Mouse (Mus musculus) forebrain, postnatal 0 days (tissue): ENCODE measurements at regions not wholly inside any gene's neighbourhood (a gene's known extent, or its start where the extent isn't known, plus 50 kb on each side); places are given as distances from the start of the nearest gene placed in this dataset.

Experiments used
- ATAC-seq: fragments of 200-750 bp; cut with Nextera tagmentation; 2 replicates; pipeline ENCODE4 v1.8.0; 2017; ENCODE audit warnings: mild to moderate bottlenecking, moderate library complexity
- DNase-seq: peaks from one replicate; pipeline ENCODE4 v3.0.0-alpha.2; 2015
- H3K27ac ChIP-seq: fragments of 300-500 bp; sonication (generic); 2 replicates; pipeline ENCODE4 v1.5.1; 2014; ENCODE audit warnings: low read depth, mild to moderate bottlenecking, antibody characterized with exemption, low read length, moderate library complexity, mixed read lengths
- H3K27me3 ChIP-seq: fragments of 300-500 bp; sonication (generic); 2 replicates; pipeline ENCODE4 v1.6.1; 2014; ENCODE audit warnings: mild to moderate bottlenecking, low read length, mixed read lengths; ENCODE audit not compliant: insufficient read depth
- H3K36me3 ChIP-seq: fragments of 300-500 bp; sonication (generic); 2 replicates; pipeline ENCODE4 v1.6.1; 2014; ENCODE audit warnings: mild to moderate bottlenecking, moderate library complexity; ENCODE audit not compliant: insufficient read depth
- H3K4me1 ChIP-seq: fragments of 300-500 bp; sonication (generic); 2 replicates; pipeline ENCODE4 v1.6.1; 2014; ENCODE audit warnings: antibody characterized with exemption; ENCODE audit not compliant: insufficient read depth
- H3K4me2 ChIP-seq: fragments of 300-500 bp; sonication (generic); 2 replicates; pipeline ENCODE4 v1.6.1; 2014; ENCODE audit warnings: low read depth, mild to moderate bottlenecking, moderate library complexity
- H3K4me3 ChIP-seq: fragments of 300-500 bp; sonication (generic); 2 replicates; pipeline ENCODE4 v1.5.1; 2014; ENCODE audit warnings: low read depth, low read length, mixed read lengths
- H3K9ac ChIP-seq: fragments of 300-500 bp; sonication (generic); 2 replicates; pipeline ENCODE4 v1.6.1; 2014; ENCODE audit warnings: mild to moderate bottlenecking
- H3K9me3 ChIP-seq: fragments of 300-500 bp; sonication (generic); 2 replicates; pipeline ENCODE4 v1.6.1; 2016; ENCODE audit warnings: low read length
- CTCF ChIP-seq: sonication (generic); IDR thresholded peaks from 2 replicates; pipeline ENCODE4 v1.5.1; 2016; ENCODE audit warnings: antibody characterized with exemption, control low read depth, low read depth
- WGBS: fragments of 180-500 bp; shearing (Covaris S2); extraction: QIAGEN DNeasy Blood & Tissue Kit; methylation state at CpG from one replicate; pipeline ENCODE4 v1.1.7; 2014; 5-methylcytosine and 5-hydroxymethylcytosine counted together

- no peak for ATAC-seq
- H3K9ac ChIP-seq, result 0 out of 2 replicates have a peak overlapping the region, but pooled peaks have one; percentile 18
- H3K27me3 ChIP-seq, result no peaks in the 10 kb centered on the region
- H3K4me3 ChIP-seq, result no peak overlapping the region
- no peak for TF ChIP-seq CTCF
- H3K4me2 ChIP-seq, result no peak overlapping the region
- H3K27ac ChIP-seq, result peak overlapping the region; percentile 29; the same call in 1 of the 2 replicates
- 38% methylated on average over 12 of the region's 12 CpGs for WGBS
- no peaks in the 10 kb centered on the region for H3K36me3 ChIP-seq
- no peak for DNase-seq
- no peaks in the 10 kb centered on the region for H3K9me3 ChIP-seq
- H3K4me1 ChIP-seq, result peaks cover 16% of the 10 kb centered on the region
These were observed 181.5 kb upstream of the Jmjd1c start for GRCm38 (mm10) chr10:66914288-66914975.

- 80% methylated on average over 10 of the region's 10 CpGs for WGBS
- H3K36me3 ChIP-seq, result no peaks in the 10 kb centered on the region
- TF ChIP-seq CTCF, result no peak
These were observed 180.1 kb upstream of the Jmjd1c start for GRCm38 (mm10) chr10:66915801-66916200.

GRCm38 (mm10) chr10:66917725-66918124 is 178.2 kb upstream of the Jmjd1c start:
- WGBS, result 74% methylated on average over 2 of the region's 2 CpGs
- Histone ChIP-seq H3K9me3 (no peaks in the 10 kb centered on the region), H3K4me1 (peaks cover 43% of the 10 kb centered on the region), H3K4me3 (no peak overlapping the region), H3K9ac (no peak overlapping the region), H3K27ac (no peak overlapping the region), H3K27me3 (no peaks in the 10 kb centered on the region), H3K4me2 (no peak overlapping the region), H3K36me3 (no peaks in the 10 kb centered on the region)
- DNase-seq (no peak), ATAC-seq (no peak)
- no peak for TF ChIP-seq CTCF

More at GRCm38 (mm10) chr10:66915801-66916200, 180.1 kb upstream of the Jmjd1c start:
- Histone ChIP-seq H3K27ac (no peak overlapping the region), H3K4me1 (peaks cover 25% of the 10 kb centered on the region), H3K9ac (no peak overlapping the region), H3K4me2 (no peak overlapping the region), H3K27me3 (no peaks in the 10 kb centered on the region), H3K9me3 (no peaks in the 10 kb centered on the region), H3K4me3 (no peak overlapping the region)
- no peak for ATAC-seq
- DNase-seq, result no peak

- H3K27ac ChIP-seq, result no peak overlapping the region
- no peak overlapping the region for H3K4me3 ChIP-seq
- no peak for DNase-seq
- no peak overlapping the region for H3K4me2 ChIP-seq
- 91% methylated on average over 2 of the region's 2 CpGs for WGBS
- H3K9ac ChIP-seq, result no peak overlapping the region
- H3K9me3 ChIP-seq, result no peaks in the 10 kb centered on the region
- no peaks in the 10 kb centered on the region for H3K27me3 ChIP-seq
- TF ChIP-seq CTCF, result no peak
- H3K36me3 ChIP-seq, result no peaks in the 10 kb centered on the region
- peaks cover 36% of the 10 kb centered on the region for H3K4me1 ChIP-seq
- no peak for ATAC-seq
These were observed 177.2 kb upstream of the Jmjd1c start for GRCm38 (mm10) chr10:66918713-66919112.

- Histone ChIP-seq H3K4me1 (peaks cover 32% of the 10 kb centered on the region), H3K9me3 (no peaks in the 10 kb centered on the region), H3K4me2 (peak overlapping the region; percentile 43), H3K27me3 (no peaks in the 10 kb centered on the region), H3K36me3 (no peaks in the 10 kb centered on the region), H3K4me3 (peak overlapping the region; percentile 15; the same call in 1 of the 2 replicates), H3K27ac (peak overlapping the region; percentile 93), H3K9ac (peak overlapping the region; percentile 23)
- peak; percentile 93 for DNase-seq
- ATAC-seq, result peak; percentile 66
- WGBS, result under 1% methylated on average over 14 of the region's 14 CpGs
- TF ChIP-seq CTCF, result peak; percentile 42
These were observed 175.8 kb upstream of the Jmjd1c start for GRCm38 (mm10) chr10:66919953-66920760.

GRCm38 (mm10) chr10:66920761-66921684 is 174.9 kb upstream of the Jmjd1c start:
- H3K4me2 ChIP-seq, result peak overlapping the region; percentile 43
- no peaks in the 10 kb centered on the region for H3K27me3 ChIP-seq
- DNase-seq, result peak; percentile 93
- peak; percentile 85 for ATAC-seq
- H3K36me3 ChIP-seq, result no peaks in the 10 kb centered on the region
- peaks cover 32% of the 10 kb centered on the region for H3K4me1 ChIP-seq
- no peaks in the 10 kb centered on the region for H3K9me3 ChIP-seq
- no peak for TF ChIP-seq CTCF
- peak overlapping the region; percentile 44 for H3K9ac ChIP-seq
- H3K27ac ChIP-seq, result peak overlapping the region; percentile 93
- peak overlapping the region; percentile 15; the same call in 1 of the 2 replicates for H3K4me3 ChIP-seq
- 7% methylated on average over 27 of the region's 27 CpGs for WGBS
